Mouse (Mus musculus) MEL (cell line): ENCODE data around the gene Ngp.

Experiments used
- CHD2 ChIP-seq: IDR thresholded peaks from 2 replicates; pipeline ENCODE4 v1.6.1; 2011; ENCODE audit warnings: low read length, improper control_type of control experiment
- CTCF ChIP-seq, 3 experiments: IDR thresholded peaks in 2 of 3; conservative IDR thresholded peaks in 1 of 3; 2 replicates each; pipeline ENCODE4 v1.5.1; 2011 to 2012; ENCODE audit warnings: low read length in 3 of 3, low read depth in 2 of 3, mild to moderate bottlenecking in 2 of 3, improper control_type of control experiment in 1 of 3, inconsistent platforms in 1 of 3, mixed read lengths in 1 of 3, moderate library complexity in 1 of 3; ENCODE audit not compliant: control insufficient read depth in 1 of 3, insufficient read depth in 1 of 3, poor library complexity in 1 of 3, severe bottlenecking in 1 of 3
- ELF1 ChIP-seq: IDR thresholded peaks from 2 replicates; pipeline ENCODE4 v1.6.1; 2014; ENCODE audit warnings: low read depth, mild to moderate bottlenecking, inconsistent platforms, low read length, improper control_type of control experiment, moderate library complexity
- EP300 ChIP-seq, 2 experiments: IDR thresholded peaks; 2 replicates each; pipeline ENCODE4 v1.6.1; 2011; ENCODE audit warnings: improper control_type of control experiment in 2 of 2, low read length in 2 of 2, low read depth in 1 of 2, mild to moderate bottlenecking in 1 of 2
- MAFK ChIP-seq: IDR thresholded peaks from 2 replicates; pipeline ENCODE4 v1.6.1; 2011; ENCODE audit warnings: low read depth, mild to moderate bottlenecking, low read length, improper control_type of control experiment, borderline replicate concordance
- MAX ChIP-seq: IDR thresholded peaks from 2 replicates; pipeline ENCODE4 v1.6.1; 2011; ENCODE audit warnings: low read length, improper control_type of control experiment
- POLR2A ChIP-seq, 2 experiments: IDR thresholded peaks; 2 replicates each; pipeline ENCODE4 v1.6.1; 2011 to 2012; ENCODE audit warnings: low read length in 2 of 2, mild to moderate bottlenecking in 2 of 2, control low read depth in 1 of 2, improper control_type of control experiment in 1 of 2, low read depth in 1 of 2, moderate library complexity in 1 of 2; ENCODE audit not compliant: control insufficient read depth in 1 of 2, insufficient read depth in 1 of 2, poor library complexity in 1 of 2
- POLR2AphosphoS2 ChIP-seq: IDR thresholded peaks from 2 replicates; pipeline ENCODE4 v1.6.1; 2011; ENCODE audit warnings: low read length, improper control_type of control experiment
- RAD21 ChIP-seq: IDR thresholded peaks from 2 replicates; pipeline ENCODE4 v1.6.1; 2011; ENCODE audit warnings: mild to moderate bottlenecking, low read depth, low read length, improper control_type of control experiment
- TAL1 ChIP-seq: IDR thresholded peaks from 2 replicates; pipeline ENCODE4 v1.6.1; 2012; ENCODE audit warnings: mild to moderate bottlenecking, inconsistent platforms, low read length, moderate library complexity, mixed read lengths
- TBP ChIP-seq: IDR thresholded peaks from 2 replicates; pipeline ENCODE4 v1.8.0; 2011; ENCODE audit warnings: low read depth, low read length, improper control_type of control experiment
- TCF12 ChIP-seq: IDR thresholded peaks from 2 replicates; pipeline ENCODE4 v1.6.1; 2014; ENCODE audit warnings: low read depth, mild to moderate bottlenecking, inconsistent platforms, low read length, improper control_type of control experiment, moderate library complexity
- USF1 ChIP-seq: IDR thresholded peaks from 2 replicates; pipeline ENCODE4 v1.6.1; 2014; ENCODE audit warnings: low read depth, mild to moderate bottlenecking, inconsistent platforms, low read length, improper control_type of control experiment, moderate library complexity
- ZNF384 ChIP-seq: IDR thresholded peaks from 2 replicates; pipeline ENCODE4 v1.6.1; 2012; ENCODE audit warnings: low read depth, mild to moderate bottlenecking, inconsistent platforms, low read length, improper control_type of control experiment

GRCm38 (mm10) chr9:110375668-110376067 lies 43.9 kb upstream of the Ngp start:
- no peak for TF ChIP-seq TCF12
- no peak for TF ChIP-seq TBP
- no peak for TF ChIP-seq TAL1
- TF ChIP-seq MAX: no peak
- TF ChIP-seq CHD2: no peak
- TF ChIP-seq ZNF384: no peak
- no peak for TF ChIP-seq USF1
- no peak for TF ChIP-seq ELF1
- no peak for TF ChIP-seq POLR2A (IDR thresholded peaks at IDR 0.05; ENCODE audit: control insufficient read depth in 1 of 2, insufficient read depth in 1 of 2, low read depth in 1 of 2, low read length in 2 of 2, poor library complexity in 1 of 2)
- TF ChIP-seq RAD21: no peak
- no peak for TF ChIP-seq CTCF (IDR thresholded peaks at IDR 0.05 in 2 of 3, conservative IDR thresholded peaks at IDR 0.05 in 1 of 3; ENCODE audit: control insufficient read depth in 1 of 3, insufficient read depth in 1 of 3, low read depth in 2 of 3, low read length in 3 of 3, poor library complexity in 1 of 3, severe bottlenecking in 1 of 3)
- no peak for TF ChIP-seq MAFK
- TF ChIP-seq POLR2AphosphoS2: no peak
- no peak for TF ChIP-seq EP300 (IDR thresholded peaks at IDR 0.05; ENCODE audit: low read depth in 1 of 2, low read length in 2 of 2)
